Mouse (Mus musculus): ENCODE data around the gene Snap25.
A peak's percentile ranks its signal among the peaks of the same experiment; 100 is the strongest.

Snap25 gene

DNA sequence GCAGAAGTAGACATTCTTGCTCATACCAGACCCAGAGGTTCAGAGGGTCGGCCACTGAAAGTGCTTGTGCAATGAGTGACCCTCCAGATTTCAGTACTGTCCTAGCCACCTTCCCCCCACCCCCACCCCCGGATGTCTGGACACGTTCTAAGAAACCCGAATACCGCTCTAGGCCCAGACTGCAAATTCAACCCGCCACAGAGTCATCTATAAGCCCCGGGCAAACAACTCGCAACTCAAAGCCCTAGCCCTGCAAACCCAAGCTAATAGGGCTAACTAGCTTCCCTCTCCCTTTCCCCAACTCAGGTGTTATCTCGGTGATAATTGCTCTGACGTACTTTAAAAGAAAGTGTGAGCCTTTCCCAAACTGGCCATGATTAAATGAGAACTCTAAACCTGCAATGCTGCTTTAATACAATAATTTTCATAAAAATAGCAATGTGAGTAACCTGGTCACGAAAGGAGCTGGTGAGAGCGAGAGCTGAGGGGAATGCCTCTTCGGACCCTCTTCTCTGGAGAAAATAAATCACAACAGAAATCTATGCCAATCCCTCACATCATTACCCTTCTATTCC, 725 bp upstream of the Snap25 start:
- DNase-seq (ENCODE audit: low read depth, low spot score): peak; percentile 5

DNA sequence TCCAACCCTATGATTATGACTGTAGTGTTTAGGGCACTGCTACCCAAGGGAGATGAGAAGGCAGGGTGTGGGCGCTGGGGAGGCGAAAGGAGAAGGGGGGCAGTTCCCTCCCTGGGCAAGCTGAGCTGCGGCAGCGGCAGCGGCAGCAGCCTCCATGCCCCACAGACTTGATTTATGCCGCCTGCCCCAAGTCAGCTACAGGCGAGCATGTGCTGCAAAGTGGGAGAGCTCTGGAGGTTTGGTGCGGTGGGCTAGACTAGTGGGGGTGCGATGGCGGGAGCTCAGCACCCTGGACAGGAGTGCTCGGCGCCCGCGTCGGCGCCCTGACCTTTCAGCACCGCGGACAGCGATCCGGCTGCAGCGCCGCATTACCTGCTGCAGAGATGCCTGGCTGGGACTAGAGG, 757 bp downstream of the Snap25 start:
- peak; percentile 78 for DNase-seq (ENCODE audit: low read depth, low spot score)

DNA sequence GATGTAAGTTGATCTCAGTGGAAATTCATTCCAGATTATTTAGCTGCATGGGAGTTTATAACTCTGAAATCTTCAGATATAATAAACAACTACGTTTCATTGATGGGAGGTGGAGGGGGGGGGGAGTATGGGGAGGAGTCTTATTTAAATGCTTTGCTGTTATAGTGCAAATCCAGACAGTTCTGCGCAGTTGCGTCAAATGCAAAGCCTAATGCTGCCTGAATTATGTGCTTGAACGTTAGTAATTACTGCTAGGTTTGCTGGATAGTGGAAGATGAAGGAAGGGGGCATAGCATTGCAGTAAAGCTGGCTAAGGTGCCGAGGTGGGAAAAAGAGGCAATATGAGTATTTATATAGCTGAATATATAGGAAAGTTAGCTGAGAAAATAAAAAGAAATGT, 2.3 kb downstream of the Snap25 start:
- no peak for DNase-seq (ENCODE audit: low read depth, low spot score)

DNA sequence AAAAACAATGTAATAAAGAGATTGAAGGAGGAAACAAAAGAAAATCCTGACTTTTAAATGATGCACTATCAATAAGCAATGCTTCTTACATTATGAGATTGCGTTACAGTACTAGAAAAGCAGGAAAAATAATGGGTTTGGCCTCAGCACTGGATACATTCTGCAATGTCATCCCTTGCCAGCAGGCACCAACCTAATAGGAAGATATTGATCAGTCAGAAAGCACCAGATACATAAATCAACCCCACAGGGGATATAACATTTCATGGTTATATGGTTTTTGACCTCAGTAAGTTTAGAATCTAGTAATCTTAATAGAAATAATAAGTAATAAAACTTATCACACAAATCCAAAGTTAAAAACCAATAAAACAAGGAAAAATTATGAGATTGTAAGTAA, 3.1 kb downstream of the Snap25 start:
- DNase-seq (ENCODE audit: low read depth, low spot score): no peak

DNA sequence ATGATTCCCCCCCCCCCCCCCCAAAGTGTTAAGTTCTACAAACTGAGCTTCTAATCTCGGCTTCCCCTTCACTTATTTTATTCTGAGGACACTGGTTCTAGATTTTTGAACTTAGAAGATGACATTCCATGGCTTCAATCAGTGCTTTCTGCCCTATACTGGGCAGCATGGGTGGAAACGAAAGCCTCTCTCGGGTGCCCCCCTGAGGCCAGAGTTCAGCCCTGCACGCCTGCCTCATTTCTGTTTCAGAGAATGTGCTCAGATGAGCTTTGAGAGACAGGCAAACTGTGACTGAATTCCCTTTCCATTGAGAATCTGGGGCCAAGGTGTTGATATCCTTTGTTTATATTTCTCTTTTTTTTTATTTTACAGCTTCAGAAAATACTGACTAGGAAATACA, 7.0 kb downstream of the Snap25 start:
- no peak for DNase-seq (ENCODE audit: low read depth, low spot score)

DNA sequence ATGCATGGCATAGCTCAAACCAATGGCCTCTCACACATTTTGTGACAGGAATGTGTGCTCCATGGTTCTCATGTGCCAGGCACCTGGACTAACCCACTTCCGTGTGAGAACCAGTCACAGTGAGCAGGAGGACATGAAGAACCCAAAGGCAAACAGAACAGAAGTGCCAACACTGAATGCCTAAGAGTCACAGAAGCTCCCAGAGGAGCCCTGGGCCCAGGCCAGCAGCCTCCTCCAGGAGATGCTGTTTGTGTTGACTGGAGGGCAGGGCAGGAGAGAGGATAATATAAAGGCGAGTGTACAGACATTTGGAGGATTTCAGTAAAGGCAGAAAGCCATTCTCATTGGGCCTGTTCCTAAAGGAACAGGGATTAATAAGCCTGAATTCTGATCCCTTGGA, 25.0 kb downstream of the Snap25 start:
- no peak for DNase-seq (ENCODE audit: low read depth, low spot score)

DNA sequence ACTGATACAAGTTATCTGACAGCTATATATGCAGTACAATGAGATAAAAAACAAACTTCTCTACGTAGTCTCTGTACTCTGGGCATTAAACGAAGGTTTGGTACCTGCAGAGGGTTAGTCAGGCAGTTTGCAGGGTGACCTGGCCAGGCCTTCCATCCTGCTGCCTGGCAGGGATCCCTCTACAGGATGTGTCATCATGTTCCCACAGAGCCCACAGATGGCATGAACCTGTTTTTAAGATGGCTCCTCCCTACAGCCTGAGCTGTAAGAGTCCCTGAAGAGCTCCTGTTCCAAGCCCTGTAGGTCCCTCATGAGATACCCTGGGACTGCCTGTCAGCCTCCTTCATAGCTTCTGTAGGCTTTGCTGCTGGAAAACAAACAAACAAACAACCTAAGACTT, 29.0 kb downstream of the Snap25 start:
- no peak for DNase-seq (ENCODE audit: low read depth, low spot score)

DNA sequence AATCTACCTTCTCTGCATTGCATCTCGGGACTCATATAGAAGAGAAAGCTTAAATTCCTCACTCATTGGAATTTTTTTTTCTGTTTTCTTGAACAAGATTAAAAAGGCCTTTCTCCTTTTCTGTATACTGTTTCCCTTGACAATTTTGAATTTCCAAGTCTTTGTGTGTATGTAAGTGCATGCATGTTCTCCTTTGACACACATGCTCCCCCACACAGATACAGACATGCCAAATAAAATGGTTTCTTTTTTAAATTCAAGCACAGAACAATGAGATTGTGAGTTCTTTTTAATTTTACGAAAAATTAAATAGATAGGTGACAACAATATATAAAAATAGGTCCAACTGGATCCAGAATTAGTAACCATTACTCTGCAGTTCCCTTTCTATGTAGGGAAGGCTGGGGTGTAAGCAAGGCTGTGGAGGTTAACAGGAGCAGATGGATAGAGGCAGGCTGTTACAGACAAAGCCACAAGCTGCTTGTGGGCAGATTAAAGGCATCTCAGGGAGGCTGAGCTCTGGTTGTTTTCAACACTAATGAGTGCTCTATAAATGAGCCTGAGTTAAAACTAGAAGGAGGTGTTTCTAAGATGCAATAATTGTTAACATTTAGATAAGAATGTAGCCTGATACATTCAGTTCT, 31.6 kb downstream of the Snap25 start:
- DNase-seq (ENCODE audit: low read depth, low spot score): no peak

DNA sequence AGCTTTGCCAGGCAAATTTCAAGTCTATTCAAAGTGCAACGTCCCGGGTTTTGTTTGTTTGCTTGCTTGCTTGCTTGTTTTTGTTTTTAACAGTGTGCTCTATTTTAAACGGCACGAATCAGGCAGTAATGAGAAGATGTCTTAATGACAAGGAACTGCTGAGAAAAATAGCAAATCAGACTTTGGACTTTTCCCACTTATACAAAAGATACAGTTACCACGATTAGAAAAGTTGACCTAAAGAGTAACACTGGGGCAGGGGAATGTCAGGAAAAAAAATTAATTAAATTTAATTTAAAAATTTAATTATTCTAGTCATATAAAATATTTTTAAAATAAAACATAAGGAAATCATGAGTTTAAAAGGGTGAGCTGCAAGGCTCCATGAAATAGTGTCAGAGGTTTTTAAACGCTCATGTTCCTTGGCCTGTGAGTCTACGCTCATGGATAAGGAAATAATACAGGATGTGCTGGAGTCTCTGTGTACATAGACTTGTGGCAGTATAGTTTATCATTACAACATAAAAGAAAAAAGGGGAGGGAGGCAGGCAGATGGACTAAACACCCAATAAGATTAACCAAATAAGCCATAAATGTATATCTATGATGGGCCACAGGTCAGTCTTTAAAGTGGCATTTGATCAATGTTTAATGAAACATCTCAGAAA, 32.2 kb downstream of the Snap25 start:
- no peak for DNase-seq (ENCODE audit: low read depth, low spot score)

DNA sequence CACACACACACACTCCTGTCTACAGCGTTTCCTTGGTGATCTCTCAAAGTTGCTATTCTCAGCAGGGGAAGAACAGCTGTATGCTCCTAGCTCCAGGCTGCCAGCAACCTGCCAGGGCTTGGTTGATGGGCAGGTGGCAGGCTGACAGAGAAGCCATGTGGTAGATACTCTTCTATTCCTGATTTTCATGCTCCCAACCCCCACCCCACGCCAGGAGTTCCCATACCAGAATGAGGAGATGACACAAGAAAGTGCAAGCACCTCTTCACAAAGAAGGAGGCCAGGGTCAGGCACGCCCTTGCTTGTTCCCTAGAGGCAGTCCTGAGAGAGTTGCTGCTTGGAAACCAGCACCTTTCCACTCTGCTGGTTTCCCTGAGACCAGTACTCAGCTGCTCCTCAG, 40.4 kb downstream of the Snap25 start:
- DNase-seq (ENCODE audit: low read depth, low spot score): no peak

DNA sequence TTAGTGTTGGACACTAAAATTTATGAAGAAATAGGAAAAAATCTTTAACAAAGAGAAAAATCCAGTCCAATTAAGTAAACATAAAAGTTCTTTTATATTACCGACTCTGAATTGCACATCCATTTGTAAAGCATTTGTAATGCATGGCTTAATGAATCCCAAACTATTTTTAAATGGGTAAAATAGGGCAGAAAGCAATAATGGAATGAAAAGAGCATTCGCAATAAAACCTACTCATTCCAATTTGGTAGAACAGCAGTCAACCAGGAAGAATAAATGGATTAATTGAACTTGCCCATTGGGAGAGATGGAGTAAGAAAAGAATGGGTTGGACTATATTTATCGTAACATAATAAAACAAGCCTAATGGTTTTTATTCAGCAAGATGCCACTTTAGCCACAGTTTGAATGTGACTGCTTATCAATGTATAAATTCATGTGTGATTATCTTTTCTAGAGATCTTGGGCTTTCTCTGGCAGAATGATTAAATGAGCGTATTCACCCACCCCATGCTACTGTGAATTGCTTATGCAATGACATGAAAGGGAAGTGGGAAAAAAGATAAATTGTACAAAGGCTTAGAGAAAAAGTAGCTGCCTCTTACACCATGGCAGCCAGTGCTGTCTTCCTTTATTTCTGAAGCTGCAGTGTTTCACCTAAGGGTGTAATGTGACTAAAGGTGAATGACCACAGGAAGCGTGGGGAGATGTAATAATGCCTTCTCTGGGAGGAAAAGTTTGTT, 45.7 kb downstream of the Snap25 start:
- DNase-seq (ENCODE audit: low read depth, low spot score): no peak

DNA sequence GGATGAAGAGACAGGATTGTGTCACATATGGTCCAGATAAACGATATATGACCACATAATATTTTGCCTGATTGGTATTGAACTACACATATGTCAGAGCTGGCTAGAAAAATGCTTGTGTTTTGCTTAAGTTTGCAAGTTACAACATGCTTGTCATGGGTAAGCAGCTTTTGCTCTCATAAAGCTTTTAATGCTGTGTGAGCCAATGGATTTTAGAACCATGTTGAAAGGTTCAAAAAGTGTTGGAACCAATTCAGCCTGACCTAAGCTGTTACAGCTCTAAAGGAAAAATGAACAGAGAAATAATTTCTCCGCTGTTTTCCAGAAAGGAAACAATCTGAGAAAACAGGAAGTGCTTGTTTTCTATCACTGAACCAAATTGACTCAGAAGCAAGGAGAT, 64.9 kb downstream of the Snap25 start:
- no peak for DNase-seq (ENCODE audit: low read depth, low spot score)

DNA sequence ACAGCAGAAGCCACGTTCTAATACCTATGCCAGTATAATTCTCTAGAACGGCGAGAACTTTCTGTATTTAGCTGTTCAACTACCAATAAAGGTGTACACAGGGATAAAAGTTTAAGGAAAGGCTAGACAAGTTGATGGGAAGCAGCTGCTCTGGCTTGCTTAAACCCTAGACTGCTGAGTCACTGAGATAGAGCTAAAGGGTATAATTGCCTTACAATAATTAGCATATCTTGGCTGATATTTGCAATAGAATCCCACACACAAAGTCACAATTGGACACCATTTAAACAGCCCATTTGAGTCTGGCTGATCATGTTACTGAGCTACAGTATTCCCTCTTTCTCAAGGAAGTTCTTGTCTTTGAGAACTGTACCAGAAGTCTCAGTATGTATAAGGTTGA, 65.4 kb downstream of the Snap25 start:
- no peak for DNase-seq (ENCODE audit: low read depth, low spot score)

DNA sequence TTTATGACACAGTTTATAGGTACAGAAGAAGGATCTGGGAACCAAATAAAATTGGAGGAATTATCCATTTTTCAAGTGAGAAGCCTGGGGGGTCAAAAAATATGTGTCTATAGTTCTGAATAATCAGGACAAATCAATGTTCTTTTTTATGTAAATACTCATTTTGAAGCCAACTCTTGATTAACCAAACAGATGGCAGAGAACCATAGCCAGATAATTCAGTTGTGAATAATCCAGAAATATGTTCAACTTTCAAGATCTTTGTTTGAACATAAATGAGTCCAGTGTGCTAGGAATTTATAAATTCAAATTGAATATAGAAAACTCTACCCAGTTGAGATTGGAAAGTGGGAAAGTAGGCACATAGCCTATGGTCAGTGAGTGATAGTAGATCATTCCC, 67.0 kb downstream of the Snap25 start:
- DNase-seq (ENCODE audit: low read depth, low spot score): no peak

DNA sequence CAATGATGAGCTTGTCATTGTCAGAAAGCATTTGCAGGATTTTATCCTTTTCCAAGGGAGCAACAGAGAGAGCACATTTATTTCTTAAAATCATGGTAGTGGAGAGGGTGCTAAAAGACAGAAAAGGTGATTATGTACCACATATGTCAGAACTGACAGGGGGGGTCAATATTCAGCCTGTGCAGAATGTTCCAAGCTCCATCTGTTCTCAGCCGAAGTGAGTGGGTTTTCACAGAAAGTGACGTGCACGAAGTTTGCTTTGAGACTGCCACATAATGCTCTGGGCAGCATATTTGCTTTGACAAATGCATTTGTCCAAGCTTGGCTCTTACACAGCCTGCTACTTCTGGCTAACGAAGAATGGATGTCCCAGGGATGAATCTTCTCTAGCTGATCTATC, 71.1 kb downstream of the Snap25 start:
- no peak for DNase-seq (ENCODE audit: low read depth, low spot score)

DNA sequence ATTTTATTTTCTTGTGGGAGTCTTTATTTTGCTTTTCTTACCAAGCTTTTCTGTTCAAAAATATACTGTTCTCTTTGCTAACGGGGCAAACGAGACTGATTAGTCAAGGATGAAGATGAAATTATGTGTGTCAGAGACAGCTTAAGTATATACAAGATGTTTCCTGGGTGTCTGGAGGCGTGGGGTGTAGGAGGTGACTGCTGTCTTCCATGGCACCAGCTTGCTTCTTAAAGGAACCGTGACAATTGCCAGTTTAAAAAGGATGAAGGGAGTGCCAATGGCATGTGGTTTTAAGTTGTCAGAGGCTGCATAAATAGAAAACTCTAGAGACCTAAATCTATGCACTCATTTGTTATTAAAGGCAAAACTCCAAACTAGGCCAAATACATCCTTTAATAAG, 75.1 kb downstream of the Snap25 start:
- DNase-seq (ENCODE audit: low read depth, low spot score): no peak

DNA sequence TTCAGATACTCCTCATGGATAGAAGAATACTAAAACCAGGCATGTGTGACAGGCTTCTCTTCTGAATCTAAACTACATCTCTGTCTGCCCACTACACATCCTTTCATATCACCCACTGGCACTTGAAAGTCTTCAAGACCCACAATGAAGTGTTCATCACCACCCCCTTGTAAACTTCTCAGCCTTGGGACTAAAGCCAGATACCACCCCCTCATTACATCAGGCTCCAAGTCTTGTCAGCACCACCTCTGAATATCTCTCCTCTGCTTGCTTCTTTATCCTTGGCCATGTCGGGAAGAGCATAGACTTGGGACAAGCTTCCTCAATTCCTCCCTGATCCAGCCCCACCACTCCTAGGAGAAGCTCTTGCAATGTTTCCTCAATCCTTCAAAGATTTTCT, 83.3 kb downstream of the Snap25 start:
- no peak for DNase-seq (ENCODE audit: low read depth, low spot score)

DNA sequence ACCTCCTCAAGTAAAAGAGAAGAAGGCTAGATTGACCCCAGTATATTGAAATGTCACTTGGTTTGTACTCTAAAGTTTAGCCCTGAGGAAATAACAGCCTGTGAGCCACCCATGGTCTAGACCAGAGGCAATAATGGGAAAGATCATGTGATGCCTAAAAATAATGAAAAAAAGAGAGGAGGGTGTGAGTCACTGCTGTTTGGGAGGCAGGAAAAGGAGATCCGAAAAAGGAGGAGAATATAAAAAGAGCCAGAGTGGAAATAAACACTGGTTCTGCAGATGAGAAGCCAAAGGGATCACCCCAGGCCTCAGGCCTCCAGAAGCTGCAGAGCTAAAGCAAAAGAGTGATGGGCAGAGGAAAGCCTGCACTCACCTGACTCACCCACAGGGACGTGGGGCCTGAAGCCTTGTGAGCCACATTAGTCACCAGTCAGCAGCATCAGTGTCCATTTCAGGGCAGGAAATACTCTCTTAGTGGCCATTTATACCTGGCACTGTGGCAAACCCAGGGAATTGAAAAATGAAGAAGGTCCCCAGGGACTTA, 85.7 kb downstream of the Snap25 start:
- no peak for DNase-seq (ENCODE audit: low read depth, low spot score)

DNA sequence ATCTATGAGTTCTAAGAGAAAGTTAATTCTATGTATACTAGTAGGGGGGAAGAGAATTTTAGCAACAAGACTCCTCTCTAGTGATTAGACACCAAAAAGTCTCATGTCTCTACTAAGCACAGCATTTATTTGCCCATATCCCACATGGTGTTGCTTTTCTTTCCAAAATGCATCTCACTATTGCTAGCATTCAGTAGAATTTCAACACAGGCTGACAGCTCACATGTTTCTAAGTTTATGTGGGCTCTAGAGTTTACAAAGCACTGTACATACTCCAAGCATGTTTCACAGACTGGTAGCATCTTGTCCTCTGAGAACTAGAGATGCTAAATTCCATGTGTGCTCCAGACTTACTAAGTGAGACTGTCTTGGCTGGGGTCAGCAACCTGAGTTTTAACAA, 87.8 kb downstream of the Snap25 start:
- no peak for DNase-seq (ENCODE audit: low read depth, low spot score)

DNA sequence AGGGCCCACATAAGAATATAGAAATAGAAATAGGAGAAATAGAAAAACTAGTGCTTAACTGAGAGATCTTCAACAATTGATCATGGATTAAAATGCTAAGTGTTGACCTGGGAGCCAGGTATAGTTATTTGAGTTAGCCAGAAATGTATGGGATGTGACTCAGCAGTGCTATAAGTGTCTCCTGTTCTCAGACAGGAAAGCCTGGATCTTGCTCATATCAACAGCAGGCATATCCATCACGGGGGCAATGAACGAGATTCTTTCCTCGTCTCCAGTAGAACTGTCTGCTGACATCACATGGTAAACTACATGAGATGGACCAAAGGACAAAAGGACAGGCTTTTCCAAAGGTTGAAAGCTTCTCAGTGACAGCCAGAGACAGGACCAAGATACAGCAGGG, 88.8 kb downstream of the Snap25 start:
- DNase-seq (ENCODE audit: low read depth, low spot score): no peak

DNA sequence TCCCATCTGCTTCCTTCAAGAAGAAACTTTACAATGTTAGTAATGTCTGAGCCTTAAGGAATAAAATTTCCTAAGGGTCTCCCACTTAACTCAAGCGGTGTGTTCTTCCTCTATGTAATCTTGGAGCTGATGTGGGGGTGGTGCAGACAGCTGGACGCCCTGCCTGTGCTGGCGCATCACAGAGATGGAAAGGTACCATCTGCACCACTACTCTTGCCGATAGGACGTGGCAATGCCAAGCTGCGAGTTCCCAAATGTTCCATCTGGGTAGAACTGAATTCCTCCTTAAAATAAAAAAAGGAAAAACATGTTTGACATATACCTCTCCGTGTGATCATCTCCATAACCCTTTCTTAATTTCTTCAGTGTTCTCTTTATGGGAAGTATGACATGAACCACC, 89.9 kb downstream of the Snap25 start:
- DNase-seq (ENCODE audit: low read depth, low spot score): no peak

DNA sequence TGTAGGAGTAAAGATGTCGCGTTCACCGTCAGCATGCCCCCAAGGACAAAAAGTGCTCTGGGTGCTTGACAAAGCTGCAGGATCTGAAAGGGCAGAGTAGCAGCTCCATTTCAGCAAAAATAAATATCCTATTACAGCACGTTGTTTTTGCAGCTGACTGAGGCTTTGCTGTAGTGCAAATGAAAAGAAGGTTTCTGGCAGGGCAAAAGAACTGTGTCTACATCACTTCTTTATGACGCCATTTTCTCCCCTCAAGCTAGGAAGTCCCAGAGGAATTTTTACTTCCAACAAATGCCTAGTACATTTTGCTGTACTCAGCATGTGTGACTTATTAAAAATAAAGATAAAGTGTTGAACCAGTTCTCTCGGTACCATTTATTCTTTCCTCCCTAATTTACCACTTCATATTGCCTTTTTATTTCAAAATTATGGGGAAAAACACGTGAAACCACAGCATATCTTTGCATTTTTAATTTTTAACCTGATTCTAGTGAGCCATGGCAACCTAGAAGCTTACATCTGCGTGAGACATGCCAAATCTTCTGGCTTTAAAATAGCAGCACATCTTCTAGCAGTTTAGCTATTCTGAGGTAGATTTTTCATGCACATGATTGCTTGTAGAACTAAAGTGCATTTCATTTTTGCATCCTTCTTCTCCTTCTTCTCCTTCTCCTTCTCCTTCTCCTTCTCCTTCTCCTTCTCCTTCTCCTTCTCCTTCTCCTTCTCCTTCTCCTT, 94.9 kb downstream of the Snap25 start:
- DNase-seq (ENCODE audit: low read depth, low spot score): no peak

All from embryo, embryonic 11.5 days (tissue).